8 mouse cellular contexts compared by ENCODE assay signal in genomic region chr11:33843294-33843864, GRCm38 (mm10).
DNase-seq lines count a peak whose midpoint lies in the region; ATAC-seq and TF ChIP-seq lines count a peak whose summit lies in the region.

No protein-coding gene starts in this region.

- peaks cover 78% of the 10 kb centered on the region for H3K27me3 ChIP-seq in heart, embryonic 12.5 days (replicated peaks)
- 0 out of 2 replicates have a peak, but pooled peaks cover 3% of the 10 kb centered on the region for H3K27me3 ChIP-seq in forebrain, postnatal 0 days (ENCODE audit: insufficient read depth, low read length)
- peaks cover 15% of the 10 kb centered on the region for H3K27me3 ChIP-seq in midbrain, embryonic 13.5 days

- H3K4me1 ChIP-seq in heart, embryonic 12.5 days (replicated peaks), result peaks cover 8% of the 10 kb centered on the region
- H3K4me1 ChIP-seq in forebrain, postnatal 0 days (ENCODE audit: insufficient read depth), result peaks cover 6% of the 10 kb centered on the region; the same call in 1 of the 2 replicates
- peaks cover 44% of the 10 kb centered on the region for H3K4me1 ChIP-seq in midbrain, embryonic 13.5 days (replicated peaks)
- no peaks in the 10 kb centered on the region for H3K4me1 ChIP-seq in lung, adult 2 months (ENCODE audit: control insufficient read depth, insufficient read depth, low read length)

- H3K36me3 ChIP-seq in heart, embryonic 12.5 days, result no peaks in the 10 kb centered on the region
- H3K36me3 ChIP-seq in forebrain, postnatal 0 days (ENCODE audit: insufficient read depth), result no peaks in the 10 kb centered on the region
- H3K36me3 ChIP-seq in midbrain, embryonic 13.5 days, result no peaks in the 10 kb centered on the region

- ATAC-seq in heart, embryonic 12.5 days (ENCODE audit: insufficient number of reproducible peaks, low FRiP score), result peak; percentile 36; the same call in 1 of the 2 replicates
- ATAC-seq in forebrain, postnatal 0 days, result peak; percentile 93
- peak; percentile 90 for ATAC-seq in midbrain, embryonic 13.5 days

- TF ChIP-seq CTCF in forebrain, postnatal 0 days (IDR thresholded peaks at IDR 0.05; ENCODE audit: low read depth), result no peak
- TF ChIP-seq CTCF in lung, adult 2 months (IDR thresholded peaks at IDR 0.05; ENCODE audit: insufficient read depth, low read length), result no peak

- peak overlapping the region; percentile 91 for H3K4me2 ChIP-seq in heart, embryonic 12.5 days
- peak overlapping the region; percentile 95 for H3K4me2 ChIP-seq in forebrain, postnatal 0 days (ENCODE audit: low read depth)
- H3K4me2 ChIP-seq in midbrain, embryonic 13.5 days (replicated peaks), result peak overlapping the region; percentile 75

- TF ChIP-seq POLR2A in lung, adult 2 months (IDR thresholded peaks at IDR 0.05; ENCODE audit: borderline replicate concordance, extremely low read depth, low read depth, low read length), result no peak

- H3K27ac ChIP-seq in heart, embryonic 12.5 days (ENCODE audit: poor library complexity, severe bottlenecking), result no peak overlapping the region
- peak overlapping the region; percentile 47; the same call in 1 of the 2 replicates for H3K27ac ChIP-seq in forebrain, postnatal 0 days (ENCODE audit: low read depth, low read length)
- H3K27ac ChIP-seq in midbrain, embryonic 13.5 days, result peak overlapping the region; percentile 59; the same call in 1 of the 2 replicates

- intact Hi-C loops in heart, postnatal 14 days (cut with DNase I), result no loop called here

- WGBS in heart, embryonic 12.5 days, result 2% methylated on average over 51 of the region's 52 CpGs
- WGBS in forebrain, postnatal 0 days, result under 1% methylated on average over 52 of the region's 52 CpGs
- under 1% methylated on average over 52 of the region's 52 CpGs for WGBS in midbrain, embryonic 13.5 days
- 2% methylated on average over 48 of the region's 52 CpGs for WGBS in lung, adult 2 months

- H3K9ac ChIP-seq in heart, embryonic 12.5 days, result peak overlapping the region; percentile 58
- H3K9ac ChIP-seq in forebrain, postnatal 0 days, result peak overlapping the region; percentile 74
- peak overlapping the region; percentile 76 for H3K9ac ChIP-seq in midbrain, embryonic 13.5 days (replicated peaks)

- DNase-seq in heart, postnatal 14 days, result no peak
- DNase-seq in R1 (ENCODE audit: low read depth, low spot score), result peak; percentile 31
- DNase-seq in forebrain, postnatal 0 days, result peak; percentile 65
- DNase-seq in B cell, adult 2 months, result no peak
- no peak for DNase-seq in lung, adult 2 months
- no peak for DNase-seq in spleen, adult 12 weeks (ENCODE audit: low spot score)

- no peaks in the 10 kb centered on the region for H3K9me3 ChIP-seq in heart, embryonic 12.5 days (replicated peaks)
- no peaks in the 10 kb centered on the region for H3K9me3 ChIP-seq in forebrain, postnatal 0 days (ENCODE audit: low read length)
- H3K9me3 ChIP-seq in midbrain, embryonic 13.5 days, result no peaks in the 10 kb centered on the region

- peak overlapping the region; percentile 50 for H3K4me3 ChIP-seq in heart, embryonic 12.5 days
- peak overlapping the region; percentile 51 for H3K4me3 ChIP-seq in forebrain, postnatal 0 days (ENCODE audit: low read depth, low read length)
- peak overlapping the region; percentile 51 for H3K4me3 ChIP-seq in midbrain, embryonic 13.5 days (replicated peaks)
- H3K4me3 ChIP-seq in lung, adult 2 months (replicated peaks; ENCODE audit: extremely low read depth, low read depth, low read length), result no peak overlapping the region

Comparison
In these comparisons a context has a peak if more than half of its experiments do, and no peak if none do; other contexts are left out.
1. ATAC-seq: peak in every context shown above with its lines; median percentile 93 in forebrain, postnatal 0 days; 90 in midbrain, embryonic 13.5 days; 36 in heart, embryonic 12.5 days.
2. DNase-seq: peak in R1 (single experiment) and forebrain, postnatal 0 days (single experiment); none in heart, postnatal 14 days (0 of 2), B cell, adult 2 months (0 of 2), lung, adult 2 months (single experiment) and spleen, adult 12 weeks (single experiment).
3. Peak in every context shown above with its lines, with median percentiles within 50 percentile points of each other: H3K4me2 ChIP-seq and H3K9ac ChIP-seq.